Mouse (Mus musculus) midbrain, postnatal 0 days (tissue): ENCODE data around the gene Ccdc124. TPM values are rescaled to one million over a fixed set of nuclear protein-coding genes. Genes with fewer than 3 reads are reported as not detected.

Experiments used
- ATAC-seq: fragments of 200-750 bp; cut with Nextera tagmentation; 2 replicates; pipeline ENCODE4 v1.8.0; 2017; ENCODE audit warnings: moderate number of reproducible peaks, mild to moderate bottlenecking, moderate TSS enrichment, moderate library complexity; ENCODE audit not compliant: low FRiP score
- DNase-seq: peaks from one replicate; pipeline ENCODE4 v3.0.0-alpha.2; 2015; ENCODE audit warnings: low spot score
- H3K27ac ChIP-seq: fragments of 300-500 bp; sonication (generic); 2 replicates; pipeline ENCODE4 v1.5.1; 2014; ENCODE audit warnings: low read depth, mild to moderate bottlenecking, low read length, mixed read lengths
- H3K27me3 ChIP-seq: fragments of 300-500 bp; sonication (generic); 2 replicates; pipeline ENCODE4 v1.6.1; 2014; ENCODE audit warnings: low read length, control low read depth, mixed read lengths; ENCODE audit not compliant: insufficient read depth
- H3K36me3 ChIP-seq: fragments of 300-500 bp; sonication (generic); 2 replicates; pipeline ENCODE4 v1.6.1; 2014; ENCODE audit warnings: low read length, control low read depth, mixed read lengths; ENCODE audit not compliant: insufficient read depth
- H3K4me1 ChIP-seq: fragments of 300-500 bp; sonication (generic); 2 replicates; pipeline ENCODE4 v1.6.1; 2014; ENCODE audit warnings: mild to moderate bottlenecking, control low read depth, antibody characterized with exemption, low read length, mixed read lengths; ENCODE audit not compliant: insufficient read depth
- H3K4me2 ChIP-seq: fragments of 300-500 bp; sonication (generic); 2 replicates; pipeline ENCODE4 v1.6.1; 2014; ENCODE audit warnings: low read depth, mild to moderate bottlenecking, low read length, mixed read lengths; ENCODE audit not compliant: poor library complexity, severe bottlenecking
- H3K4me3 ChIP-seq: fragments of 300-500 bp; sonication (generic); 2 replicates; pipeline ENCODE4 v1.5.1; 2014; ENCODE audit warnings: low read depth, mild to moderate bottlenecking, low read length, moderate library complexity
- H3K9ac ChIP-seq: fragments of 300-500 bp; sonication (generic); replicated peaks from 2 replicates; pipeline ENCODE4 v1.6.1; 2014; ENCODE audit warnings: mild to moderate bottlenecking, low read length, moderate library complexity, mixed read lengths; ENCODE audit not compliant: poor library complexity, severe bottlenecking
- H3K9me3 ChIP-seq: fragments of 300-500 bp; sonication (generic); 2 replicates; pipeline ENCODE4 v1.6.1; 2016; ENCODE audit warnings: low read length, control low read depth
- CTCF ChIP-seq: IDR thresholded peaks from 2 replicates; pipeline ENCODE4 v1.5.1; 2016; ENCODE audit warnings: antibody characterized with exemption, mild to moderate bottlenecking
- WGBS: fragments of 180-500 bp; shearing (Covaris S2); extraction: QIAGEN DNeasy Blood & Tissue Kit; methylation state at CpG from one replicate; pipeline ENCODE4 v1.1.7; 2014; 5-methylcytosine and 5-hydroxymethylcytosine counted together
- polyA plus RNA-seq: library from polyadenylated mRNA; unstranded; fragments of >200 nt; fragmentation: Nextera tagmentation; extraction: Ambion mirVana; gene quantifications from 2 replicates; pipeline ENCODE4 v1.2.1, GENCODE M21; 2015
- total RNA-seq: library from RNA; depleted of rRNA; stranded (reverse); fragments of >200 nt; gene quantifications from 2 replicates; pipeline ENCODE4 v1.2.3, GENCODE M21; 2014

Gene Ccdc124
- total and polyA plus RNA-seq, 2 experiments from 2014 or later = 48.6 to 159 TPM

DNA sequence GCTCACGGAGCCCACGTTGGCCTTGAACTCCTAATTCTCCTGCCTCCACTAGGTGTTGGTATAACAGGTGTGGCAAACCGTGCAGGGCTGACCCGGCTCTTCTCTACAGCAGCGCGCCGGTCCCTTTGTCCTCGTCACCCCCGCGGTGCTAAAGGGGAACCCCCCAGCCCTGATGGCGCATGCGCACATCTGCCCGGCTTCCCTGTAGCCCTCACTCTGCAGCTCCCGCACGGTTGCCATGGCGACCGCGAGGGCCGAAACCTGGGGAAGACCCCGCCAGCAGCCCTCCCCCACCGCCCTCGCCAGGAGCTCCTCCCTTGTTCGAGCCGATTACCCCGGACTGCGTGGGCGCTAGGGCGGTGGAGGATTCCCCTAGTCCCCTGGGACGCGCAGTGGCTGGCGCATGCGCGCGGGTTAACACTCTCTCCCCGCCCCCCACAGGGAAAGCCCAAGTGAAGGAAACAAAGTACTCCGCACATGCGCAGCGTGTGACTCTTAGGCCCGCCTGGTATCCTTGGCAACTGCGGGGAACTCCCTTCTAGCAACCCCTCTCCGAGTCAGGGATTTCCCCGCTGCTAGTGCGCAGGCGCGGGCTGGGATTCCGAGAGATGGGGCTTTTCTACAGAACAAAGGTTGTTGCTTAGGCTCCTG is 8.3 kb downstream of the Ccdc124 start:
- Histone ChIP-seq H3K9me3 (no peaks in the 10 kb centered on the region), H3K4me2 (peak overlapping the region; percentile 97), H3K27me3 (no peaks in the 10 kb centered on the region), H3K27ac (peak overlapping the region; percentile 84), H3K4me3 (peak overlapping the region; percentile 51), H3K36me3 (peaks cover 9% of the 10 kb centered on the region; the same call in 1 of the 2 replicates), H3K4me1 (peaks cover 14% of the 10 kb centered on the region), H3K9ac (peak overlapping the region; percentile 37; the same call in 1 of the 2 replicates)
- TF ChIP-seq CTCF = peak; percentile 43
- ATAC-seq = peak; percentile 87
- peak; percentile 100 for DNase-seq
- under 1% methylated on average over 46 of the region's 46 CpGs for WGBS

DNA sequence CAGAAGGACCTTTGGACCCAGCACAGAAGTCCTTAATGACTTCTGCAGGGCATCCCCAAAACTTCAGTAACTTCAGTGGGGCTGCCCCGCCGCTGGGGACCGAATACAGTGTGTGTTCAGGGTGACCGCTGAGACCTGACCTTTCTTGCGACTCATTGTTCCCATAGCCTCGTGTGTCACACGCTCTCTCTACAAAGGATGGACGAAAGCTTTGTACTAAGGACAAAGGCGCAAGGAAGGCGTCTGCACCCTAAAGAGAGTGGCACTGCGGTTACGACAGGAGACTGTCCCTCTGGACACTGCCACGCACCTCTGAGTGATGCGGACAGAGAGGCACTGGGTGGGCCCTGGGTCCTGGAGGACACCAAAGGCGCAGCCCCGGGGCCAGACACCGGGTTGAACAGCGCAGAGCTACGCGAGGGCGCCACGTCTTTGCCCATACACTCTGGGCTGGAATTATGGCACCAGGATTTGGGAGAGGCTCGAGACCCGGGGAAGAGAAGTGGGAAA is 9.0 kb downstream of the Ccdc124 start:
- peaks cover 9% of the 10 kb centered on the region; the same call in 1 of the 2 replicates for H3K36me3 ChIP-seq
- H3K9ac ChIP-seq = peak overlapping the region; percentile 37; the same call in 1 of the 2 replicates
- no peak for DNase-seq
- H3K27me3 ChIP-seq = no peaks in the 10 kb centered on the region
- peak; percentile 17 for ATAC-seq
- H3K9me3 ChIP-seq = no peaks in the 10 kb centered on the region
- no peak for TF ChIP-seq CTCF
- peak overlapping the region; percentile 84 for H3K27ac ChIP-seq
- peak overlapping the region; percentile 51 for H3K4me3 ChIP-seq
- WGBS = 2% methylated on average over 24 of the region's 24 CpGs
- peak overlapping the region; percentile 97 for H3K4me2 ChIP-seq
- H3K4me1 ChIP-seq = peaks cover 14% of the 10 kb centered on the region

DNA sequence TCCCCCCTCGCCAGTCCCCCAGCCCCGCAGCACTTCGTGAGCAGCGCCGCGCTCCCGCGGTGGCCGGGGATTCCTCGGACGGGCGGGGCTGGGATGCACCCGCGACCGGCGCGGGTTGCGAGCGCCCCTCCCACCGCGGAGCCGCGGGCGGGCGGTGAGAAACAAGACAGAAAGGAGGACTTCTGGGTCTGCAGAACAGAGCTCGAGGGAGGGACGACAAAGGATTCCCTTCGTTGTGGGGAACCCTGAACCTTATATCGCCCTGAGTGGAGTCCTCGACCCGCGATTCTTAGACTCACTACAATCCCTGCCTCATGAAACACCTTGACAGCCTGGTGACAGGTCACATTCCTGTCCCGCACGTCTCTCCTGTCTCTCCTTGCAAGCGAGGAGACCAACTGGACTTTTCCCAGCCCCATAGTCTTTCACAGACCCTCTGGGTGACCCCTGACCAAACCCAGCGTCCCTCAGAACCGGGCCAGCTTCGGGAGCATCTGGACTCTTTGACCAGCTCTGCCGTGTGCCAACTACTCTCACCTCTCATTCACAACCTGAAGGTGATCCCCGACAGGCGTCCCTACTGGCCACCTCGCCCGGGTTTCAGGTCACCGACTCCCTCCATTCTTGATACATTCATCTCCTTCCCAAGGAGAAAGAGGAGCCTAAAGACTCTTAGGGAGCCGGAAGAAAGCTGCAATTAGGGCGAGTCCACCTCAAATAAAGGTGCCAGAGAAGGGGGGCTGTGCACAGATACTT is 9.6 kb downstream of the Ccdc124 start:
- peak overlapping the region; percentile 97 for H3K4me2 ChIP-seq
- peak overlapping the region; percentile 33; the same call in 1 of the 2 replicates for H3K27ac ChIP-seq
- DNase-seq = no peak
- peak overlapping the region; percentile 51 for H3K4me3 ChIP-seq
- peak overlapping the region; percentile 51 for H3K9ac ChIP-seq
- H3K9me3 ChIP-seq = no peaks in the 10 kb centered on the region
- H3K36me3 ChIP-seq = peaks cover 9% of the 10 kb centered on the region; the same call in 1 of the 2 replicates
- TF ChIP-seq CTCF = no peak
- H3K4me1 ChIP-seq = peaks cover 14% of the 10 kb centered on the region
- H3K27me3 ChIP-seq = no peaks in the 10 kb centered on the region
- no peak for ATAC-seq
- WGBS = 1% methylated on average over 46 of the region's 46 CpGs

DNA sequence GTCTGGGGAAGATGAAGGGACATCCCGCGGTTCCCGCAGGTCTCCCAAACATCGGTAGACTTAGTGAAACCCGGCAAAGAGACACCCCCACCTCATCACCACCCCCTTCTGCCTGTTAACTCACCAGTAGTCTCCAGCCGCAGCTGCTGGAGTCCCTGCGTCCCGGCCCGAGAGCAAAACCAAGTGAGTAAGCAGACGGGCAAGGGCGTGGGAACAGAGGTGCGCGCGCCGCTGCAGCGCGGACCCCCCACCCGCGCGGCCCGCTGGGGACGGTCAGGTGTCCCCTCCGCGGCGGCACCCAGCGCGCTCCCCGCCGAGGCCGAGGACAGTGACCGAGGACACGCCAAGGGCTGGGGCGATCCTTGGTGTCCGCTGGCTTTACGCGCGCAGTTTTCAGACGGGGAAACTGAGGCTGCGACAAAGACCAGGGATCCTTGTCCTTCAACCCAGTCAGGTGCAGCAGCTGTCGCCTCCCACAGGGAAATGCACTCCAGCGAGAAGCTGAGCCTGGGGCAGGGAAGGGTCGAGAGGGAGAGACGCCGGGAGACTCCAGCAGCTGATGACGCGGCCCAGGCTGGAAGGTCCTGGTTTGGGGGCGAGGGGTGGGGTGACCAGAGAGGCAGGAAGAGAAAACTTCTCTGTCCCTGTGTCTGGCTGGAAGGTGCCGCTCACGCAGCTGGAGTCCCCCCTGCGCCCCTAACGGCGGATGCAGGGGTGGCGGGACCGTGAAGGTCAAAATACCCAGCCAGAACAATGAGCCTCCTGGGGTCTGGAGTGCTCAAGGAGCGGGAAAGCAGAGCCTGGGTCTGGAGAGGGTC is 10.7 kb downstream of the Ccdc124 start, which contains the start of gene Kcnn1:
TSS of gene Kcnn1 (minus strand) at position 435 of the 818 bp plus-strand sequence.
- TF ChIP-seq CTCF = peak; percentile 60
- Histone ChIP-seq H3K36me3 (peaks cover 3% of the 10 kb centered on the region; the same call in 1 of the 2 replicates), H3K4me3 (peak within 1 kb of the TSS; percentile 51), H3K27me3 (no peaks in the 10 kb centered on the region), H3K4me2 (peak within 1 kb of the TSS; percentile 97), H3K27ac (peak within 1 kb of the TSS; percentile 33; the same call in 1 of the 2 replicates), H3K4me1 (peaks cover 11% of the 10 kb centered on the region), H3K9me3 (no peaks in the 10 kb centered on the region), H3K9ac (peak within 1 kb of the TSS; percentile 51)
- ATAC-seq (no peak), DNase-seq (no peak)
- WGBS = 1% methylated on average over 55 of the region's 55 CpGs

DNA sequence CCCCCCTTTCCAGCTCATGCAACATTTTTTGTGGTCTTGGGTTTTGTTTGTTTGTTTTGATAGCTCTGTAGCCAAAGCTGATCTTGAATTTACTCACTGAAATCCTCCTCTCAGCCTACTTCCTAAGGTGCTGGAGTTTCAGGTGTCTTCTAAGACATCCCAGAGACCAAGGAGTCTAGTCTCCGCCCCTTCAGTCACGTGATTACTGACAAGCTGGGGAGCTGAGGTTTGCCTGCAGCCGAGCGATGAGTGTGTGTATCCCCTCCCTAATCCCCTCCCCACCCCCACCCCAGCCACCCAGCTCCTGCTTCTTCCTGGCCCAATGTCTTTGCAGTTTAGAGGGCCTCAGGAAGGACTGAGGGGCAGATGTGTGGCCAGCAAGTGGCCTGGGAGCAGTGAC is 16.2 kb downstream of the Ccdc124 start:
- 0 out of 2 replicates have a peak, but pooled peaks cover 3% of the 10 kb centered on the region for H3K36me3 ChIP-seq
- H3K4me2 ChIP-seq = peak overlapping the region; percentile 95; the same call in 1 of the 2 replicates
- H3K27me3 ChIP-seq = no peaks in the 10 kb centered on the region
- DNase-seq = no peak
- peaks cover 15% of the 10 kb centered on the region; the same call in 1 of the 2 replicates for H3K4me1 ChIP-seq
- H3K4me3 ChIP-seq = no peak overlapping the region
- TF ChIP-seq CTCF = no peak
- H3K9ac ChIP-seq = 0 out of 2 replicates have a peak overlapping the region, but pooled peaks have one; percentile 64
- H3K9me3 ChIP-seq = no peaks in the 10 kb centered on the region
- 21% methylated on average over 4 of the region's 4 CpGs for WGBS
- H3K27ac ChIP-seq = no peak overlapping the region
- ATAC-seq = no peak
